Mouse (Mus musculus): ENCODE data around the gene Dnajc19.
A peak's percentile ranks its signal among the peaks of the same experiment; 100 is the strongest.
"Not testable (repeated sequence)": the region's sequence is repeated elsewhere in the genome, so short reads cannot be mapped to it uniquely, and the experiment has no call there.

The Dnajc19 gene

GRCm38 (mm10) chr3:34080900-34081662 is at the start of gene Dnajc19:
Gene Dnajc19 (minus strand): TSS chr3:34081321.
- peak; percentile 82 to 85 for DNase-seq

GRCm38 (mm10) chr3:34129957-34130356 is 48.8 kb upstream of the Dnajc19 start:
- DNase-seq, result no peak

- DNase-seq, result no peak
These were observed 40.2 kb upstream of the Dnajc19 start for GRCm38 (mm10) chr3:34121311-34121710.

- no peak for DNase-seq
These were observed 39.7 kb upstream of the Dnajc19 start for GRCm38 (mm10) chr3:34120791-34121190.

GRCm38 (mm10) chr3:34119869-34120268 is 38.7 kb upstream of the Dnajc19 start:
- DNase-seq, result no peak

- no peak for DNase-seq
These were observed 34.7 kb upstream of the Dnajc19 start for GRCm38 (mm10) chr3:34115806-34116205.

GRCm38 (mm10) chr3:34111941-34112685 is 31.0 kb upstream of the Dnajc19 start:
- no peak for DNase-seq

- DNase-seq, result no peak
These were observed 26.5 kb upstream of the Dnajc19 start for GRCm38 (mm10) chr3:34107631-34108030.

GRCm38 (mm10) chr3:34106421-34106820 is 25.3 kb upstream of the Dnajc19 start:
- no peak for DNase-seq

GRCm38 (mm10) chr3:34103902-34104672 is 23.0 kb upstream of the Dnajc19 start:
- DNase-seq, result no peak

- DNase-seq, result no peak
These were observed 21.8 kb upstream of the Dnajc19 start for GRCm38 (mm10) chr3:34102891-34103290.

GRCm38 (mm10) chr3:34083655-34084054 is 2.5 kb upstream of the Dnajc19 start:
- no peak for DNase-seq

- DNase-seq, result no peak
These were observed 808 bp upstream of the Dnajc19 start for GRCm38 (mm10) chr3:34081929-34082328.

GRCm38 (mm10) chr3:34076058-34076759 is 4.9 kb downstream of the Dnajc19 start:
- no peak for DNase-seq

GRCm38 (mm10) chr3:34072726-34073125 is 8.4 kb downstream of the Dnajc19 start:
- no peak for DNase-seq

- DNase-seq, result not testable (repeated sequence)
These were observed 12.2 kb downstream of the Dnajc19 start for GRCm38 (mm10) chr3:34068943-34069342.

- no peak for DNase-seq
These were observed 18.8 kb downstream of the Dnajc19 start for GRCm38 (mm10) chr3:34062352-34062751.

GRCm38 (mm10) chr3:34041990-34042389 is 39.1 kb downstream of the Dnajc19 start:
- no peak for DNase-seq

GRCm38 (mm10) chr3:34035706-34036105 is 45.4 kb downstream of the Dnajc19 start:
- DNase-seq, result no peak

GRCm38 (mm10) chr3:34034803-34035202 is 46.3 kb downstream of the Dnajc19 start:
- DNase-seq, result no peak

- no peak for DNase-seq
These were observed 47.3 kb downstream of the Dnajc19 start for GRCm38 (mm10) chr3:34033720-34034364.

- no peak for DNase-seq
These were observed 50.5 kb downstream of the Dnajc19 start for GRCm38 (mm10) chr3:34030601-34031000.
